Mouse (Mus musculus) kidney, embryonic 14.5 days (tissue): ENCODE results near the gene Dpp3. TPM values are rescaled to one million over a fixed set of nuclear protein-coding genes. Genes with fewer than 3 reads are reported as not detected.

ENCODE experiments used
- ATAC-seq: fragments of 200-750 bp; cut with Nextera tagmentation; 2 replicates; pipeline ENCODE4 v1.8.0; 2017; ENCODE audit warnings: moderate number of reproducible peaks, mild to moderate bottlenecking, moderate TSS enrichment, moderate library complexity; ENCODE audit not compliant: low FRiP score, low TSS enrichment
- H3K27ac ChIP-seq: fragments of 300-500 bp; sonication (generic); 2 replicates; pipeline ENCODE4 v1.5.1; 2014; ENCODE audit warnings: low read depth, mild to moderate bottlenecking, low read length, moderate library complexity, mixed read lengths
- H3K27me3 ChIP-seq: fragments of 300-500 bp; sonication (generic); 2 replicates; pipeline ENCODE4 v1.6.1; 2014; ENCODE audit warnings: mild to moderate bottlenecking, low read length; ENCODE audit not compliant: control insufficient read depth, insufficient read depth
- H3K36me3 ChIP-seq: fragments of 300-500 bp; sonication (generic); 2 replicates; pipeline ENCODE4 v1.6.1; 2014; ENCODE audit warnings: low read length, mixed read lengths; ENCODE audit not compliant: control insufficient read depth, insufficient read depth
- H3K4me1 ChIP-seq: fragments of 300-500 bp; sonication (generic); 2 replicates; pipeline ENCODE4 v1.6.1; 2014; ENCODE audit warnings: low read length, mixed read lengths; ENCODE audit not compliant: control insufficient read depth, insufficient read depth
- H3K4me2 ChIP-seq: fragments of 300-500 bp; sonication (generic); replicated peaks from 2 replicates; pipeline ENCODE4 v1.6.1; 2014; ENCODE audit warnings: low read depth, mild to moderate bottlenecking, low read length
- H3K4me3 ChIP-seq: fragments of 300-500 bp; sonication (generic); 2 replicates; pipeline ENCODE4 v1.5.1; 2014; ENCODE audit warnings: mild to moderate bottlenecking, low read length
- H3K9ac ChIP-seq: fragments of 300-500 bp; sonication (generic); 2 replicates; pipeline ENCODE4 v1.6.1; 2014; ENCODE audit warnings: low read depth, mild to moderate bottlenecking, low read length, moderate library complexity
- H3K9me3 ChIP-seq: fragments of 300-500 bp; sonication (generic); 2 replicates; pipeline ENCODE4 v1.6.1; 2016; ENCODE audit warnings: low read length; ENCODE audit not compliant: control insufficient read depth
- WGBS: fragments of 180-500 bp; shearing (Covaris S2); extraction: QIAGEN DNeasy Blood & Tissue Kit; methylation state at CpG from one replicate; pipeline ENCODE4 v1.1.7; 2014; 5-methylcytosine and 5-hydroxymethylcytosine counted together
- polyA plus RNA-seq: library from polyadenylated mRNA; unstranded; fragments of >200 nt; fragmentation: Nextera tagmentation; extraction: Ambion mirVana; gene quantifications from 2 replicates; pipeline ENCODE4 v1.2.1, GENCODE M21; 2014

Gene Dpp3
- polyA plus RNA-seq, 1 experiment from 2014 or later: 87.4 TPM

- Histone ChIP-seq H3K4me1 (peaks cover 6% of the 10 kb centered on the region; the same call in 1 of the 2 replicates), H3K27ac (no peak within 1 kb of the TSS), H3K4me3 (peak within 1 kb of the TSS; percentile 56), H3K9ac (peak within 1 kb of the TSS; percentile 48), H3K36me3 (peaks cover 38% of the 10 kb centered on the region), H3K4me2 (peak within 1 kb of the TSS; percentile 53), H3K9me3 (no peaks in the 10 kb centered on the region), H3K27me3 (no peaks in the 10 kb centered on the region)
- ATAC-seq: peak; percentile 59; the same call in 1 of the 2 replicates
- 7% methylated on average over 31 of the region's 31 CpGs for WGBS
These were observed 21.9 kb downstream of the Dpp3 start, which contains the start of gene Bbs1 for GRCm38 (mm10) chr19:4905979-4906794. Gene Bbs1, minus strand, starts transcription at chr19:4906628.

GRCm38 (mm10) chr19:4899888-4900287 lies 28.2 kb downstream of the Dpp3 start:
- Histone ChIP-seq H3K9ac (no peak overlapping the region), H3K4me1 (no peaks in the 10 kb centered on the region), H3K4me2 (no peak overlapping the region), H3K27ac (no peak overlapping the region), H3K4me3 (no peak overlapping the region), H3K36me3 (no peaks in the 10 kb centered on the region), H3K9me3 (no peaks in the 10 kb centered on the region), H3K27me3 (no peaks in the 10 kb centered on the region)
- ATAC-seq: no peak
- 61% methylated on average over 3 of the region's 3 CpGs for WGBS

GRCm38 (mm10) chr19:4898972-4899371 lies 29.1 kb downstream of the Dpp3 start:
- Histone ChIP-seq H3K4me3 (no peak overlapping the region), H3K4me2 (no peak overlapping the region), H3K4me1 (no peaks in the 10 kb centered on the region), H3K27me3 (no peaks in the 10 kb centered on the region), H3K36me3 (no peaks in the 10 kb centered on the region), H3K9ac (no peak overlapping the region), H3K27ac (no peak overlapping the region), H3K9me3 (no peaks in the 10 kb centered on the region)
- ATAC-seq: peak; percentile 43; the same call in 1 of the 2 replicates
- WGBS: 24% methylated on average over 9 of the region's 9 CpGs

GRCm38 (mm10) chr19:4896780-4897520 lies 31.1 kb downstream of the Dpp3 start:
- Histone ChIP-seq H3K27me3 (no peaks in the 10 kb centered on the region), H3K4me2 (peak overlapping the region; percentile 25; the same call in 1 of the 2 replicates), H3K9me3 (no peaks in the 10 kb centered on the region), H3K4me1 (no peaks in the 10 kb centered on the region), H3K4me3 (no peak overlapping the region), H3K36me3 (no peaks in the 10 kb centered on the region), H3K9ac (no peak overlapping the region), H3K27ac (no peak overlapping the region)
- WGBS: 33% methylated on average over 21 of the region's 21 CpGs
- peak; percentile 72 for ATAC-seq

GRCm38 (mm10) chr19:4891798-4892197 lies 36.3 kb downstream of the Dpp3 start:
- Histone ChIP-seq H3K4me1 (no peaks in the 10 kb centered on the region), H3K27me3 (no peaks in the 10 kb centered on the region), H3K4me2 (no peak overlapping the region), H3K4me3 (no peak overlapping the region), H3K9me3 (no peaks in the 10 kb centered on the region), H3K36me3 (peaks cover 8% of the 10 kb centered on the region; the same call in 1 of the 2 replicates), H3K9ac (no peak overlapping the region), H3K27ac (no peak overlapping the region)
- WGBS: 77% methylated on average over 3 of the region's 3 CpGs
- ATAC-seq: no peak

- Histone ChIP-seq H3K4me3 (no peak overlapping the region), H3K9ac (no peak overlapping the region), H3K36me3 (peaks cover 8% of the 10 kb centered on the region; the same call in 1 of the 2 replicates), H3K9me3 (no peaks in the 10 kb centered on the region), H3K4me1 (no peaks in the 10 kb centered on the region), H3K27me3 (no peaks in the 10 kb centered on the region), H3K4me2 (no peak overlapping the region), H3K27ac (no peak overlapping the region)
- ATAC-seq: no peak
- WGBS: 83% methylated on average over 10 of the region's 10 CpGs
These were observed 38.3 kb downstream of the Dpp3 start for GRCm38 (mm10) chr19:4889791-4890190.

GRCm38 (mm10) chr19:4883961-4884360 lies 44.1 kb downstream of the Dpp3 start:
- WGBS: 85% methylated on average over 4 of the region's 4 CpGs
- Histone ChIP-seq H3K4me3 (no peak overlapping the region), H3K27ac (no peak overlapping the region)

GRCm38 (mm10) chr19:4879324-4879703 lies 48.8 kb downstream of the Dpp3 start:
- H3K9me3 ChIP-seq: no peaks in the 10 kb centered on the region
- H3K4me3 ChIP-seq: peak overlapping the region; percentile 92; the same call in 1 of the 2 replicates
- WGBS: 63% methylated on average over 10 of the region's 10 CpGs
- no peak for ATAC-seq
- H3K27me3 ChIP-seq: no peaks in the 10 kb centered on the region
- peaks cover 20% of the 10 kb centered on the region for H3K4me1 ChIP-seq
- no peaks in the 10 kb centered on the region; the same call in 1 of the 2 replicates for H3K36me3 ChIP-seq
- no peak overlapping the region for H3K27ac ChIP-seq
- peak overlapping the region; percentile 88 for H3K9ac ChIP-seq
- H3K4me2 ChIP-seq: peak overlapping the region; percentile 81

More at GRCm38 (mm10) chr19:4883961-4884360, 44.1 kb downstream of the Dpp3 start:
- Histone ChIP-seq H3K4me2 (no peak overlapping the region), H3K27me3 (no peaks in the 10 kb centered on the region), H3K36me3 (no peaks in the 10 kb centered on the region; the same call in 1 of the 2 replicates), H3K9ac (no peak overlapping the region), H3K4me1 (0 out of 2 replicates have a peak, but pooled peaks cover 5% of the 10 kb centered on the region), H3K9me3 (no peaks in the 10 kb centered on the region)
- no peak for ATAC-seq
